Mouse (Mus musculus) heart, postnatal 0 days (tissue): ENCODE results near the gene Gm43951. TPM values are rescaled to one million over a fixed set of nuclear protein-coding genes. Genes with fewer than 3 reads are reported as not detected.
A peak's percentile ranks its signal among the peaks of the same experiment; 100 is the strongest.

Source experiments
- ATAC-seq: fragments of 200-750 bp; cut with Nextera tagmentation; 2 replicates; pipeline ENCODE4 v1.8.0; 2017; ENCODE audit warnings: low read depth, moderate number of reproducible peaks, moderate library complexity; ENCODE audit not compliant: insufficient read depth
- DNase-seq: peaks from one replicate; pipeline ENCODE4 v3.0.0-alpha.2; 2016; ENCODE audit warnings: low spot score
- H3K27ac ChIP-seq: fragments of 300-500 bp; sonication (generic); 2 replicates; pipeline ENCODE4 v1.5.1; 2014; ENCODE audit warnings: low read depth, mild to moderate bottlenecking
- H3K27me3 ChIP-seq: fragments of 300-500 bp; sonication (generic); 2 replicates; pipeline ENCODE4 v1.6.1; 2014; ENCODE audit warnings: low read length, mixed read lengths; ENCODE audit not compliant: control insufficient read depth, insufficient read depth
- H3K36me3 ChIP-seq: fragments of 300-500 bp; sonication (generic); replicated peaks from 2 replicates; pipeline ENCODE4 v1.6.1; 2014; ENCODE audit warnings: low read length, mixed read lengths; ENCODE audit not compliant: control insufficient read depth, insufficient read depth
- H3K4me1 ChIP-seq: fragments of 300-500 bp; sonication (generic); 2 replicates; pipeline ENCODE4 v1.6.1; 2014; ENCODE audit warnings: antibody characterized with exemption; ENCODE audit not compliant: control insufficient read depth, insufficient read depth
- H3K4me2 ChIP-seq: fragments of 300-500 bp; sonication (generic); 2 replicates; pipeline ENCODE4 v1.6.1; 2014; ENCODE audit warnings: low read depth, mild to moderate bottlenecking, low read length, moderate library complexity
- H3K4me3 ChIP-seq: fragments of 300-500 bp; sonication (generic); 2 replicates; pipeline ENCODE4 v1.5.1; 2014; ENCODE audit warnings: low read depth, low read length
- H3K9ac ChIP-seq: fragments of 300-500 bp; sonication (generic); replicated peaks from 2 replicates; pipeline ENCODE4 v1.6.1; 2014; ENCODE audit warnings: low read depth, low read length, mixed read lengths
- H3K9me3 ChIP-seq: fragments of 300-500 bp; sonication (generic); replicated peaks from 2 replicates; pipeline ENCODE4 v1.6.1; 2016; ENCODE audit warnings: low read length; ENCODE audit not compliant: control insufficient read depth
- CTCF ChIP-seq: IDR thresholded peaks from 2 replicates; pipeline ENCODE4 v1.5.1; 2016; ENCODE audit warnings: antibody characterized with exemption, control low read depth, low read depth
- EP300 ChIP-seq: IDR thresholded peaks from 2 replicates; pipeline ENCODE4 v1.6.1; 2016; ENCODE audit warnings: antibody characterized with exemption, low read depth
- WGBS: fragments of 180-500 bp; shearing (Covaris S2); extraction: QIAGEN DNeasy Blood & Tissue Kit; methylation state at CpG from one replicate; pipeline ENCODE4 v1.1.7; 2014; 5-methylcytosine and 5-hydroxymethylcytosine counted together
- polyA plus RNA-seq: library from polyadenylated mRNA; unstranded; fragments of >200 nt; fragmentation: Nextera tagmentation; extraction: Ambion mirVana; gene quantifications from 2 replicates; pipeline ENCODE4 v1.2.1, GENCODE M21; 2015
- total RNA-seq: library from RNA; depleted of rRNA; stranded (reverse); fragments of >200 nt; gene quantifications from 2 replicates; pipeline ENCODE4 v1.2.3, GENCODE M21; 2014; ENCODE audit warnings: low replicate concordance; rRNA removed

The Gm43951 gene
- total RNA-seq (not detected in 2 replicates), polyA plus RNA-seq (0.07 TPM in 1 of 2 replicates, not detected in the other)

DNA sequence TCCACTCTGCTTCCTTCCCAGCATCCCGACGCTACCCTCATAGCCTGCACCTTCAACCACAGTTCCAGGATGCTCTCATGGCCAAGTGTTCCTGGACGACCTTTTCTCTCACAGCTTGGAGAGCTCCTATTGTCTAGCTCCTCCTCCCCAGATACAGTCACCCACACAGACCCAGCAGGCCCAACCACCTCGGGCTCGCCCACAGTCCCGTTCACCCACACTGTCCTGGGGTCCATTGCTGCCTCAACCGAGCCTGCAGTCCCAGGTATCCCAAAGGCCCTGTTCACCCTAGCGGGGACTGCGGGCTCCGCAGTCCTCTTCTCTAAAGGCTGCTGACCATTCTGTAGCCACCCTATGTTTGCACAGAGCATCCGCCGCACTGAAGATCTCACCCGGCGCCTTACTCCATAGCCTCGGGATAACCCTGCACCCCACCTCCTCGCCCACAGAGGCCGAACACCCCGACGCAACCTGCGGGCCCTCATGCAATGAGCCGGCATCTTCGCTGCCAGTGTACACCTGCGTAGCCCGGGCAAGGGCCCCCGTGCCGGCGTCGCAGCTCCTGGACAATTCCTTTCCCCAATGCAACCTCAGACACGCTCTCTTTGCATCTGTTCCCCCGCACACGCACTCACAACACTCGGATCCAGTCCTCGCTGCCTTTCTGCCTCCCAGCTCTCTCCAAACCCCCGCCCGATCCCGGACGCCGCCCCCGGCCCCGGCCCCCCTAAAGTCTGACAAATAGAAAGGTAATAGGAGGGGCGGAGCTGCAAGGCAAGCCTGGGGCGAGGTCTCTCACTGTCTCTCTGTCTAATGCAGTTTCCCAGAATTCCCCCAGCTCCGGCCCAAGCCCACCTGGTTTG lies at the start of gene Gm43951:
Gm43951 (minus strand) TSS at position 500 of the 863 bp plus-strand sequence.
- peaks cover 13% of the 10 kb centered on the region for H3K4me1 ChIP-seq
- H3K36me3 ChIP-seq = peaks cover 27% of the 10 kb centered on the region
- H3K9me3 ChIP-seq = no peaks in the 10 kb centered on the region
- H3K27me3 ChIP-seq = no peaks in the 10 kb centered on the region
- TF ChIP-seq CTCF = no peak
- no peak for TF ChIP-seq EP300
- no peak for DNase-seq
- ATAC-seq = peak; percentile 50; the same call in 1 of the 2 replicates
- peak within 1 kb of the TSS; percentile 76 for H3K9ac ChIP-seq
- peak within 1 kb of the TSS; percentile 40 for H3K27ac ChIP-seq
- under 1% methylated on average over 43 of the region's 43 CpGs for WGBS
- peak within 1 kb of the TSS; percentile 81 for H3K4me3 ChIP-seq
- peak within 1 kb of the TSS; percentile 91 for H3K4me2 ChIP-seq

DNA sequence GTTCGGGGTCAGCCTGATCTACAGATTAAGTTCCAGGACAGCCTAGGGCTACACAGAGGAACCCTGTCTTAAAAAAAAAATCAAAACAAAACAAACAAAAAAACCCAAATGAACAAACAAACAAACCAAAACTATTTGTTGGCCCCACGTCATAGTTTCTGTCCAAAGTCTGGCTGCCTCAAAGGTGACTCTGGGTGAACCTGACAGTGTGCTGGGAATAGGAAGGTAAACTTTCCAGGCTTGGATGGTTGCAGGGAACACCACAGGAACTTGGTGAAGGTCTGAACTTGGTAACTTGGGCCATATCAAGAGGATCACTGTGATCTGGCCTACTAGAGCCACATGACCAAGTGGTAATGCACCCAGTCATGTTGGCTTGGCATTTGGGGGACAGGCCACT lies 49.8 kb upstream of the Gm43951 start:
- Histone ChIP-seq H3K4me1 (no peaks in the 10 kb centered on the region), H3K27ac (no peak overlapping the region), H3K9me3 (no peaks in the 10 kb centered on the region), H3K9ac (no peak overlapping the region), H3K4me2 (no peak overlapping the region), H3K27me3 (no peaks in the 10 kb centered on the region), H3K36me3 (no peaks in the 10 kb centered on the region), H3K4me3 (no peak overlapping the region)
- TF ChIP-seq EP300 = no peak
- no peak for DNase-seq
- ATAC-seq = no peak
- 77% methylated on average over 2 of the region's 2 CpGs for WGBS

DNA sequence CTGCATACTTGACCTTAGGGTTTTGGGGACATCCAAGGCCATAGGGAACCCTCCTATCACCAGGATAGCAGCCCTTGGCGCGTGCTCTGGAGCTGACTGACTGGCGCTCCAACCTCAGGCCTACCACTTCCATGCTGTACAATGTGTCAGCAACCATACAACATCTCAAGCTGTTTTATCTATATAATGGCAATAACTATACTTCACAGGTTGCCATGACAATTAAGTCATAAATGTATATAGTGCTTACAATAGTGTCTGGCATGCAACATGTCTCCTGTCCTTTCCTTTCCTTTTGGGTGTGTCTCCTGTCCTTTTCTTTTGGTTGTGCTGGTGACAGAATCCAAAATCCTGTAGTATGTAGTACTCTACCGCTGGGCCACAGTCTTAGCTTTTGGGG lies 49.0 kb upstream of the Gm43951 start:
- no peak overlapping the region for H3K4me3 ChIP-seq
- H3K27ac ChIP-seq = no peak overlapping the region
- no peaks in the 10 kb centered on the region for H3K27me3 ChIP-seq
- no peaks in the 10 kb centered on the region for H3K9me3 ChIP-seq
- DNase-seq = no peak
- H3K36me3 ChIP-seq = no peaks in the 10 kb centered on the region
- 84% methylated on average over 4 of the region's 4 CpGs for WGBS
- ATAC-seq = no peak
- H3K4me1 ChIP-seq = no peaks in the 10 kb centered on the region
- no peak overlapping the region for H3K4me2 ChIP-seq
- H3K9ac ChIP-seq = no peak overlapping the region
- TF ChIP-seq EP300 = no peak
- TF ChIP-seq CTCF = no peak

GRCm38 (mm10) chr11:72245196-72245753 lies 38.6 kb upstream of the Gm43951 start:
- ATAC-seq (no peak), DNase-seq (no peak)
- H3K4me2 ChIP-seq = no peak overlapping the region
- TF ChIP-seq CTCF (no peak), EP300 (no peak)
- H3K9me3 ChIP-seq = no peaks in the 10 kb centered on the region
- H3K27ac ChIP-seq = no peak overlapping the region
- H3K9ac ChIP-seq = no peak overlapping the region
- no peaks in the 10 kb centered on the region for H3K36me3 ChIP-seq
- H3K4me3 ChIP-seq = no peak overlapping the region
- 70% methylated on average over 8 of the region's 8 CpGs for WGBS
- H3K4me1 ChIP-seq = no peaks in the 10 kb centered on the region
- no peaks in the 10 kb centered on the region for H3K27me3 ChIP-seq

GRCm38 (mm10) chr11:72240062-72240860 lies 33.6 kb upstream of the Gm43951 start:
- Histone ChIP-seq H3K36me3 (no peaks in the 10 kb centered on the region), H3K27me3 (no peaks in the 10 kb centered on the region), H3K27ac (no peak overlapping the region), H3K9ac (no peak overlapping the region), H3K9me3 (no peaks in the 10 kb centered on the region), H3K4me3 (no peak overlapping the region), H3K4me2 (no peak overlapping the region), H3K4me1 (no peaks in the 10 kb centered on the region)
- no peak for ATAC-seq
- WGBS = 62% methylated on average over 4 of the region's 4 CpGs
- TF ChIP-seq CTCF (no peak), EP300 (no peak)
- DNase-seq = no peak
